Mouse (Mus musculus) forebrain, embryonic 14.5 days (tissue): ENCODE data around the gene Srpx2. TPM values are rescaled to one million over a fixed set of nuclear protein-coding genes. Genes with fewer than 3 reads are reported as not detected.

Source experiments
- ATAC-seq: fragments of 200-750 bp; cut with Nextera tagmentation; 2 replicates; pipeline ENCODE4 v1.8.0; 2017; ENCODE audit warnings: mild to moderate bottlenecking, moderate library complexity
- DNase-seq: peaks from one replicate; pipeline ENCODE4 v3.0.0-alpha.2; 2015; ENCODE audit warnings: low spot score
- H3K27ac ChIP-seq: fragments of 300-500 bp; sonication (generic); 2 replicates; pipeline ENCODE4 v1.5.1; 2014; ENCODE audit warnings: low read depth, mild to moderate bottlenecking, control low read depth, low read length, moderate library complexity
- H3K27me3 ChIP-seq: fragments of 300-500 bp; sonication (generic); replicated peaks from 2 replicates; pipeline ENCODE4 v1.6.1; 2014; ENCODE audit warnings: low read length, control low read depth, mixed read lengths; ENCODE audit not compliant: control insufficient read depth, insufficient read depth
- H3K36me3 ChIP-seq: fragments of 300-500 bp; sonication (generic); 2 replicates; pipeline ENCODE4 v1.6.1; 2014; ENCODE audit warnings: low read length, control low read depth; ENCODE audit not compliant: control insufficient read depth, insufficient read depth
- H3K4me1 ChIP-seq: fragments of 300-500 bp; sonication (generic); 2 replicates; pipeline ENCODE4 v1.6.1; 2014; ENCODE audit warnings: antibody characterized with exemption, low read length, control low read depth; ENCODE audit not compliant: control insufficient read depth, insufficient read depth
- H3K4me2 ChIP-seq: fragments of 300-500 bp; sonication (generic); 2 replicates; pipeline ENCODE4 v1.6.1; 2014; ENCODE audit warnings: mild to moderate bottlenecking, control low read depth, low read length
- H3K4me3 ChIP-seq: fragments of 300-500 bp; sonication (generic); 2 replicates; pipeline ENCODE4 v1.5.1; 2014; ENCODE audit warnings: low read depth, low read length, control low read depth
- H3K9ac ChIP-seq: fragments of 300-500 bp; sonication (generic); 2 replicates; pipeline ENCODE4 v1.6.1; 2014; ENCODE audit warnings: mild to moderate bottlenecking, low read length, control low read depth, moderate library complexity
- H3K9me3 ChIP-seq: fragments of 300-500 bp; sonication (generic); replicated peaks from 2 replicates; pipeline ENCODE4 v1.6.1; 2016; ENCODE audit warnings: low read length, control low read depth, mixed read lengths; ENCODE audit not compliant: control insufficient read depth
- WGBS: fragments of 180-500 bp; shearing (Covaris S2); extraction: QIAGEN DNeasy Blood & Tissue Kit; methylation state at CpG from one replicate; pipeline ENCODE4 v1.1.7; 2014; 5-methylcytosine and 5-hydroxymethylcytosine counted together
- polyA plus RNA-seq: library from polyadenylated mRNA; unstranded; fragments of >200 nt; fragmentation: Nextera tagmentation; extraction: Ambion mirVana; gene quantifications from 2 replicates; pipeline ENCODE4 v1.2.1, GENCODE M21; 2014

The Srpx2 gene
- 0.91 TPM in 2 replicates for polyA plus RNA-seq

DNA sequence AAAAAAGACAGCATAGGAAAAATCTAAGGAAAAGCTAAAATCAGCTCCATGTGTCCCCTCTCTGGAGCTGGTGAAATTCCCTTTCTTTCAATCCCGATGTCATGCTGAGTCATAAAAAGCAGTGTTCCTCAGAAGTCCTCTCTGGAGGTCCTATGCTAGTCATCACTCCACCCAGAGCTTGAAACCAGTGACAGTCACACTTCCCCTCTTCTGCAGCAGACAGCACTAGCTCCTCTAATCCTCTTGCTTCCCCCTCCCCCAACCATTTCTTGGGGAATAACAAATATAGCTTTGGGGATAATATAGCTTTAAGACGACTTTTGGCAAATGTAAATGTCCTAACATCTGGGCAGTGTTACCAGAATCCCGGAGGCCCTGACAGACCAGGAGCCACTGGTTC is at the start of gene Srpx2:
Srpx2 (plus strand) TSS at position 166 of the 400 bp plus-strand sequence.
- ATAC-seq (no peak), DNase-seq (no peak)
- Histone ChIP-seq H3K9me3 (no peaks in the 10 kb centered on the region), H3K4me2 (no peak within 1 kb of the TSS), H3K27me3 (no peaks in the 10 kb centered on the region), H3K9ac (no peak within 1 kb of the TSS), H3K4me3 (no peak within 1 kb of the TSS), H3K4me1 (no peaks in the 10 kb centered on the region), H3K36me3 (no peaks in the 10 kb centered on the region), H3K27ac (no peak within 1 kb of the TSS)
- WGBS: 58% methylated on average over 3 of the region's 3 CpGs

DNA sequence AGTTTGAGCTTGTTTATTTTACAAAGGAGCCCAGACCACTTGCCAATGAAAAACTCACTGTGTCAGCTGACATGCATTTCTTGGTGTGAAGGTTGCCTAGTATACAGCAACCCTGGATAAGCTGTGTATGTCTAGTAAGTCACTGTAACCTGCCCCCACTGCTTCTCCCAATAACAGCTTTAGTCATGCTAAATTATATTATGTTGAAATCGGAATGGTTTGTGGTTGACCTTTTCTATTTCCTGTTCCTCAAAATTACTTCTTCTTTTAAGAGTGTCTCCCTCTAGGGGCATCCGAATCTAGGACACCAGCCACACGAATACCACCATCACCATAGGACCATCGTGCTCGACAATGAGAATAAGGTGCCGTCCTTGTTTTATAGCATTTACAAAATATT is 38.5 kb upstream of the Srpx2 start:
- H3K27me3 ChIP-seq: no peaks in the 10 kb centered on the region
- H3K27ac ChIP-seq: no peak overlapping the region
- H3K9ac ChIP-seq: no peak overlapping the region
- H3K36me3 ChIP-seq: no peaks in the 10 kb centered on the region
- no peak overlapping the region for H3K4me3 ChIP-seq
- H3K4me1 ChIP-seq: no peaks in the 10 kb centered on the region
- 93% methylated on average over 6 of the region's 6 CpGs for WGBS
- ATAC-seq (no peak), DNase-seq (no peak)
- H3K9me3 ChIP-seq: no peaks in the 10 kb centered on the region
- no peak overlapping the region for H3K4me2 ChIP-seq

DNA sequence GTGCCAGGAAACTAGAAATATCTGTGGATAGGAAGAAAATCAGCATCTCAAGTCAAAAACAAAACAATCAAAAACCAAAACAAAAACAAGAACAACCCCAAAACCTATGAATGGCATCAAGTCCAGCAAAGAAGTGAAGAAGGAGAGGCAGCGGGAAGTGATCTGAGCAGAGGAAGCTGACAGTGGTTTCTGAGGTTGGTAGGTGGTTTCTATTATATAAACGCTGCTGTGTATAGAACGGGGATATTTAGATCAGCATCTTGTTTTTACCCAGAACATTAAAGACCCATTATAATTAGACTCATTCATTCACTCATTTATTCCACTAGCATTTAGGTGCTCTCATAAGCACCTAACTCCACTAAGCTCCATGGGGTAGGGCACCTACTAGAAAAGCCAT is 20.9 kb upstream of the Srpx2 start:
- H3K4me3 ChIP-seq: no peak overlapping the region
- ATAC-seq (no peak), DNase-seq (no peak)
- H3K9me3 ChIP-seq: no peaks in the 10 kb centered on the region
- H3K9ac ChIP-seq: no peak overlapping the region
- no peaks in the 10 kb centered on the region for H3K27me3 ChIP-seq
- H3K4me1 ChIP-seq: no peaks in the 10 kb centered on the region
- H3K4me2 ChIP-seq: no peak overlapping the region
- 93% methylated on average over 3 of the region's 3 CpGs for WGBS
- peaks cover 10% of the 10 kb centered on the region for H3K36me3 ChIP-seq
- H3K27ac ChIP-seq: no peak overlapping the region

DNA sequence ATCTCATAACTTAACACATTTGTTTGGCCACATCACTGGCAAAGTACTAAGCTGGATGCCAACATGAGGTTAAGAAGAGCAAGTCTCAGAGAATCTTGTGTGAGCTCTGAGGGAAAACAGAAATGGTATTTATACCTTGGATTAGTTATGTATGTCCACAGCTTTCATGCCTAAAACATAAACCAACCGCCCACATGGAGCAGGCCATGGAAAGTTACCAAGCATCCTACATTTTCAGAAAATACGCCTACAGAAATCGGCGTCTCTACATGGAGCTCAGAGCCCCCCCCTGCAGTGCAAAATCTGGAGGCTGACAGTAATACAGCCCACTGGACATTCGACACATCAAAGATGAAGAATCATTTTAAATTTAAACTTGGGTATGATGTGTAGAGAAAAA is 20.1 kb upstream of the Srpx2 start:
- ATAC-seq: no peak
- Histone ChIP-seq H3K4me2 (no peak overlapping the region), H3K4me3 (no peak overlapping the region), H3K36me3 (peaks cover 14% of the 10 kb centered on the region), H3K9ac (no peak overlapping the region), H3K9me3 (no peaks in the 10 kb centered on the region), H3K27ac (no peak overlapping the region), H3K27me3 (no peaks in the 10 kb centered on the region), H3K4me1 (no peaks in the 10 kb centered on the region)
- 88% methylated on average over 5 of the region's 5 CpGs for WGBS
- no peak for DNase-seq

DNA sequence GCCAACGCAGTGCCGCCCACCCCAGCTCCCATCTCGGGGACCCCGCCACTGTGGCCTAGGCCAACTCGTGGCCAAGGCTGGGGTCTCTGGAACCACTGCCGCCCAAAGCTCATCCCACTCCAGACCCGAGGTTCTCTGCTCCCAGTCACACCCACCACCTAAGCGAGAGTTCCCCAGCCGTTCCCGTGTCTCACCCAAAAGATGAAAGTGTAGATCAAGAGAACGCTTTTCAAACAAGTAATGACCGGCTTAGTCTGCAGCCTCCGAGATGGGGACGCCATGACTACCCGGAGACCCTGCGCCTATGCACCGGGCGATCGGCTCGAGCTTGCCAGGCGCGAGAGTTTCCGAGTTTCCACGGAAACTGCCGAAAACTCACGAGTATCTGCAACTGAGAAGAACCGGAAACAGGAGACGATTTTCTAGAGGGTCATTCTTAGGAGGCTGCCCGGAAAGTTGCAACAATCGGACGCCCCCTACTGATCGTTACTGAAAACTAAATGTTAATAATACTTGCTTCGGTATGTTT is 10.1 kb upstream of the Srpx2 start, which contains the start of gene Tspan6:
Tspan6 (minus strand) TSS at position 416 of the 529 bp plus-strand sequence.
- WGBS: 31% methylated on average over 33 of the region's 33 CpGs
- H3K9me3 ChIP-seq: no peaks in the 10 kb centered on the region
- peak within 1 kb of the TSS; percentile 53 for H3K4me2 ChIP-seq
- ATAC-seq (peak; percentile 98), DNase-seq (peak; percentile 95)
- no peaks in the 10 kb centered on the region for H3K27me3 ChIP-seq
- peak within 1 kb of the TSS; percentile 65; the same call in 1 of the 2 replicates for H3K27ac ChIP-seq
- peaks cover 14% of the 10 kb centered on the region for H3K36me3 ChIP-seq
- no peaks in the 10 kb centered on the region for H3K4me1 ChIP-seq
- H3K4me3 ChIP-seq: peak within 1 kb of the TSS; percentile 50
- H3K9ac ChIP-seq: peak within 1 kb of the TSS; percentile 81

DNA sequence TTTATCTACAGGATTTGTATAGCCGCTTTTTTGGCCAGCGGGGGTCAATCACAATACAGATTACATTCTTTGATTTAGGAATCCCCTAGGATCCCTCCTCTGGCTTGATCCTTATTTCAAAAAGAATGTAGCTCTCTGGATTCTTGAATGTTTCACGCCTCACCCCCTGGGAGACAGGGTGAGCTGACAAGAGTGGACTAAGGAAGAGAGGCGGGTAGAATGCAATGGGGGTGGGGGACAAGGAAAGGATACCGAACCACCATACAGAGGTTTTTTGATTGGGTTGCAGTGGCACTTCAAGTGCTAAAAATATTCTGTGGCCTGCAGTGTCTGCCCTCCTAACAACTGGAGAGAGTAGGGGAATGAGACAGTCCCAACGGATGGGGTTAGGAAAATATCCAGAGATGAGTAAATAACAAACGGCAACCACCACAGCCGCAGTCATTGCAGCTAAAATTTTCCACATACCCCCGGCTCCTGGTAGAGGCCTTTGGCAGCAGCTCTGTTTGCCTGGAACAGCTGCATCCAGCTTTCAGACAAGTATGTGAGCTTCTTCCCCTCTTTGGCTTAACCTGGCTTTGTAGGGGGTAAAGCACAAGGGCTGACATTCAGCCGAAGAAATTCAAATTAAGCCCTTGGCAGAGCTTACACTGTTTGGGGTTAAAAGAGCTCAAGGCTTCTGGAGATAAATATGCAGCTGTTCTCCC is 3.3 kb downstream of the Srpx2 start:
- Histone ChIP-seq H3K27me3 (no peaks in the 10 kb centered on the region), H3K9ac (no peak overlapping the region), H3K4me3 (no peak overlapping the region), H3K9me3 (no peaks in the 10 kb centered on the region), H3K4me1 (no peaks in the 10 kb centered on the region), H3K36me3 (no peaks in the 10 kb centered on the region), H3K27ac (no peak overlapping the region), H3K4me2 (no peak overlapping the region)
- DNase-seq (peak; percentile 10), ATAC-seq (no peak)
- WGBS: 39% methylated on average over 10 of the region's 10 CpGs

DNA sequence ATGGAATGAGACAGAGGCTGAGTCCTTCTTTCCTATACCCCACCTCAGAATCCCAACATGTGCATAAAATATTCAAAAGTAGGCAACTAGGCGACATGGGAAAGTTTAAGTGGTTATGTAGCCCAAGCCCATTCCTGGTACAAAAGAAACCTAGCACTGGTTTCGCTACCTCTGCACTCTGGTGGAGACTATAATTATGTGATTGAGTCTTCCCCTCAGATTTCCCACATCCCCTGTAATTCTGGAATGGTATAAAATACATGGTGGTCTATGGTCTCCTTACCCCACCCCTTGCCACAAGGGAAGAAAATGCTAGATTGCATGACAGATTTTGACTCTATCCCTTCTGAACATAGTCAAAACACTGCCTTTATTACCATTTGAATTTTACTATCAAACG is 4.8 kb downstream of the Srpx2 start:
- Histone ChIP-seq H3K27me3 (no peaks in the 10 kb centered on the region), H3K36me3 (no peaks in the 10 kb centered on the region), H3K9me3 (no peaks in the 10 kb centered on the region), H3K9ac (no peak overlapping the region), H3K4me1 (no peaks in the 10 kb centered on the region), H3K4me3 (no peak overlapping the region), H3K27ac (no peak overlapping the region), H3K4me2 (no peak overlapping the region)
- DNase-seq (no peak), ATAC-seq (no peak)
- WGBS: 89% methylated on average over 3 of the region's 3 CpGs

DNA sequence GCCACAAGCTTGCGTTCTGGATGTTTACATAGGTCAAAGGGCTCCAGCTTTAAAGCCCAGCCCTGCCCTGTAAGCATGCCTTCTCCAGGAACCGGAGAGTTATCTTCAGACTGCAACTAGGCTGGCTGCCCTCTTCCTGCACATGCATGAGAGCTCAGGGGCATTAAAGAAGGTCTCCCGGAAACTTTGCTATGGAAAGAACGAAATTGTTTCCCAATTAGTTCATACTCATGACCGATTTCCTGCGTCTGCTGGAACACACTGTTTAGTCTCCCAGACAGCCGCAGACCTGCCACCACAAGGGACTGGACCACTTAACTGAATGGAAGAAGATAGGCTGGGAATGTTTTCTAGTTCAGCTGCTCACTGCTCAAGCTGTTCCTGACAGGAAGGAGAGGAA is 6.0 kb downstream of the Srpx2 start:
- Histone ChIP-seq H3K9me3 (no peaks in the 10 kb centered on the region), H3K36me3 (no peaks in the 10 kb centered on the region), H3K27me3 (no peaks in the 10 kb centered on the region), H3K4me3 (no peak overlapping the region), H3K9ac (no peak overlapping the region), H3K4me2 (no peak overlapping the region), H3K4me1 (no peaks in the 10 kb centered on the region), H3K27ac (no peak overlapping the region)
- no peak for ATAC-seq
- no peak for DNase-seq
- 79% methylated on average over 7 of the region's 7 CpGs for WGBS

DNA sequence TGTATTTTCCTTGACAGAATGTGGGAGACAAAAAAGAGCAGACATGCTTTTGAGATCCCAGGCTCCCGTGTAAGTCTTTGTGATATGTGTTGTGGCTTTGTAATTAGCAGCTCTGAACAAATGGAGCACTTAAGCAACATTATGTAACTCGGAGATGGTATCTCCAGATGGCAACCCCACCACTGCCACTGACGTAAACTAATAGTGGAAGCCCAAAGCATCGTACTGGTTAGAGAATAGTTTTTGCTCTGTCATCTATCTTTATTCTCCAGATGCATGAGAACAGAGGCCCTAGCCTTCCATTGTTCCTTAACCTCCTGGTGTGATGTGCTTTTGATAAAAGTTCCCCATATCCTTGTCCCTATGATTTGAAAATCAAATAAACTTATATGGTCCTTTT is 13.0 kb downstream of the Srpx2 start:
- no peaks in the 10 kb centered on the region for H3K9me3 ChIP-seq
- no peak overlapping the region for H3K4me2 ChIP-seq
- H3K4me1 ChIP-seq: no peaks in the 10 kb centered on the region
- ATAC-seq: no peak
- H3K9ac ChIP-seq: no peak overlapping the region
- H3K27ac ChIP-seq: no peak overlapping the region
- DNase-seq: no peak
- no peaks in the 10 kb centered on the region for H3K36me3 ChIP-seq
- WGBS: 78% methylated on average over 4 of the region's 4 CpGs
- H3K27me3 ChIP-seq: no peaks in the 10 kb centered on the region
- H3K4me3 ChIP-seq: no peak overlapping the region
